Mouse (Mus musculus): ENCODE results near the gene Snx30. TPM values are rescaled to one million over a fixed set of nuclear protein-coding genes. Genes with fewer than 3 reads are reported as not detected.

The Snx30 gene
- polyA plus RNA-seq (2012; rRNA removed), result 9.3 and 16.0 TPM in 2 replicates

- TF ChIP-seq CTCF (IDR thresholded peaks at IDR 0.05; ENCODE audit: borderline replicate concordance, extremely low read depth, insufficient read depth, insufficient read length) (no peak), POLR2A (IDR thresholded peaks at IDR 0.05; ENCODE audit: borderline replicate concordance, extremely low read depth, insufficient read depth, insufficient read length, poor library complexity, severe bottlenecking) (peak; percentile 84)
- DNase-seq (ENCODE audit: low read depth), result peak; percentile 96
These were observed at the start of gene Snx30 for GRCm38 (mm10) chr4:59805181-59805967. TSS of gene Snx30 (plus strand) at chr4:59805840.

GRCm38 (mm10) chr4:59756332-59757082 lies 49.1 kb upstream of the Snx30 start:
- DNase-seq (ENCODE audit: low read depth), result peak; percentile 82
- TF ChIP-seq POLR2A (IDR thresholded peaks at IDR 0.05; ENCODE audit: borderline replicate concordance, extremely low read depth, insufficient read depth, insufficient read length, poor library complexity, severe bottlenecking), result no peak
- TF ChIP-seq CTCF (IDR thresholded peaks at IDR 0.05; ENCODE audit: borderline replicate concordance, extremely low read depth, insufficient read depth, insufficient read length), result no peak

GRCm38 (mm10) chr4:59757452-59758435 lies 47.9 kb upstream of the Snx30 start:
- TF ChIP-seq POLR2A (IDR thresholded peaks at IDR 0.05; ENCODE audit: borderline replicate concordance, extremely low read depth, insufficient read depth, insufficient read length, poor library complexity, severe bottlenecking), result no peak
- no peak for TF ChIP-seq CTCF (IDR thresholded peaks at IDR 0.05; ENCODE audit: borderline replicate concordance, extremely low read depth, insufficient read depth, insufficient read length)
- DNase-seq (ENCODE audit: low read depth), result no peak

GRCm38 (mm10) chr4:59760016-59760415 lies 45.6 kb upstream of the Snx30 start:
- DNase-seq (ENCODE audit: low read depth), result no peak
- no peak for TF ChIP-seq POLR2A (IDR thresholded peaks at IDR 0.05; ENCODE audit: borderline replicate concordance, extremely low read depth, insufficient read depth, insufficient read length, poor library complexity, severe bottlenecking)
- TF ChIP-seq CTCF (IDR thresholded peaks at IDR 0.05; ENCODE audit: borderline replicate concordance, extremely low read depth, insufficient read depth, insufficient read length), result 0 out of 2 replicates have a peak, but pooled peaks have one; percentile 7

- no peak for TF ChIP-seq POLR2A (IDR thresholded peaks at IDR 0.05; ENCODE audit: borderline replicate concordance, extremely low read depth, insufficient read depth, insufficient read length, poor library complexity, severe bottlenecking)
- TF ChIP-seq CTCF (IDR thresholded peaks at IDR 0.05; ENCODE audit: borderline replicate concordance, extremely low read depth, insufficient read depth, insufficient read length), result peak; percentile 59; the same call in 1 of the 2 replicates
- DNase-seq (ENCODE audit: low read depth), result peak; percentile 43
These were observed 44.8 kb upstream of the Snx30 start for GRCm38 (mm10) chr4:59760636-59761364.

GRCm38 (mm10) chr4:59761365-59761729 lies 44.3 kb upstream of the Snx30 start:
- TF ChIP-seq CTCF (IDR thresholded peaks at IDR 0.05; ENCODE audit: borderline replicate concordance, extremely low read depth, insufficient read depth, insufficient read length) (no peak), POLR2A (IDR thresholded peaks at IDR 0.05; ENCODE audit: borderline replicate concordance, extremely low read depth, insufficient read depth, insufficient read length, poor library complexity, severe bottlenecking) (no peak)
- no peak for DNase-seq (ENCODE audit: low read depth)

GRCm38 (mm10) chr4:59764950-59765349 lies 40.7 kb upstream of the Snx30 start:
- TF ChIP-seq CTCF (IDR thresholded peaks at IDR 0.05; ENCODE audit: borderline replicate concordance, extremely low read depth, insufficient read depth, insufficient read length) (no peak), POLR2A (IDR thresholded peaks at IDR 0.05; ENCODE audit: borderline replicate concordance, extremely low read depth, insufficient read depth, insufficient read length, poor library complexity, severe bottlenecking) (no peak)

GRCm38 (mm10) chr4:59765385-59766005 lies 40.1 kb upstream of the Snx30 start:
- TF ChIP-seq POLR2A (IDR thresholded peaks at IDR 0.05; ENCODE audit: borderline replicate concordance, extremely low read depth, insufficient read depth, insufficient read length, poor library complexity, severe bottlenecking) (no peak), CTCF (IDR thresholded peaks at IDR 0.05; ENCODE audit: borderline replicate concordance, extremely low read depth, insufficient read depth, insufficient read length) (no peak)
- DNase-seq (ENCODE audit: low read depth), result peak; percentile 87

More at GRCm38 (mm10) chr4:59764950-59765349, 40.7 kb upstream of the Snx30 start:
- no peak for DNase-seq (ENCODE audit: low read depth)

GRCm38 (mm10) chr4:59767717-59768116 lies 37.9 kb upstream of the Snx30 start:
- TF ChIP-seq CTCF (IDR thresholded peaks at IDR 0.05; ENCODE audit: borderline replicate concordance, extremely low read depth, insufficient read depth, insufficient read length) (no peak), POLR2A (IDR thresholded peaks at IDR 0.05; ENCODE audit: borderline replicate concordance, extremely low read depth, insufficient read depth, insufficient read length, poor library complexity, severe bottlenecking) (no peak)
- no peak for DNase-seq (ENCODE audit: low read depth)
